Mouse (Mus musculus): Measurements from ENCODE around the gene Acadm. TPM values are rescaled to one million over a fixed set of nuclear protein-coding genes. Genes with fewer than 3 reads are reported as not detected.
A peak's percentile ranks its signal among the peaks of the same experiment; 100 is the strongest.

Gene Acadm
- polyA plus RNA-seq, 1 experiment from 2014 or later, result 280 TPM

- Histone ChIP-seq H3K4me3 (replicated peaks; ENCODE audit: low read depth, low read length) (no peak overlapping the region), H3K4me2 (ENCODE audit: low read length) (no peak overlapping the region), H3K9me3 (replicated peaks; ENCODE audit: low read length) (no peaks in the 10 kb centered on the region), H3K4me1 (replicated peaks; ENCODE audit: insufficient read depth, low read length) (no peaks in the 10 kb centered on the region), H3K27me3 (ENCODE audit: insufficient read depth, low read length) (no peaks in the 10 kb centered on the region), H3K36me3 (ENCODE audit: insufficient read depth, low read length) (peaks cover 43% of the 10 kb centered on the region), H3K27ac (peak overlapping the region; percentile 54; the same call in 1 of the 2 replicates), H3K9ac (ENCODE audit: low read depth, low read length) (no peak overlapping the region)
- ATAC-seq (replicated peaks; ENCODE audit: low FRiP score, low read depth), result peak; percentile 61
- no peak for TF ChIP-seq CTCF (IDR thresholded peaks at IDR 0.05; ENCODE audit: low read depth)
- WGBS, result 82% methylated on average over 17 of the region's 17 CpGs
- DNase-seq (ENCODE audit: low spot score), result no peak
Measured at GRCm38 (mm10) chr3:153937116-153937810, 7.2 kb downstream of the Acadm start.

- no peak for DNase-seq (ENCODE audit: low spot score)
- H3K4me1 ChIP-seq (replicated peaks; ENCODE audit: insufficient read depth, low read length), result no peaks in the 10 kb centered on the region
- H3K36me3 ChIP-seq (ENCODE audit: insufficient read depth, low read length), result peaks cover 50% of the 10 kb centered on the region
- H3K27ac ChIP-seq, result peak overlapping the region; percentile 65; the same call in 1 of the 2 replicates
- H3K9ac ChIP-seq (ENCODE audit: low read depth, low read length), result no peak overlapping the region
- no peak overlapping the region for H3K4me3 ChIP-seq (replicated peaks; ENCODE audit: low read depth, low read length)
- peak; percentile 54 for ATAC-seq (replicated peaks; ENCODE audit: low FRiP score, low read depth)
- WGBS, result 66% methylated on average over 9 of the region's 9 CpGs
- H3K4me2 ChIP-seq (ENCODE audit: low read length), result no peak overlapping the region
- H3K9me3 ChIP-seq (replicated peaks; ENCODE audit: low read length), result no peaks in the 10 kb centered on the region
- no peak for TF ChIP-seq CTCF (IDR thresholded peaks at IDR 0.05; ENCODE audit: low read depth)
- H3K27me3 ChIP-seq (ENCODE audit: insufficient read depth, low read length), result no peaks in the 10 kb centered on the region
Measured at GRCm38 (mm10) chr3:153935878-153936277, 8.6 kb downstream of the Acadm start.

- H3K9ac ChIP-seq (ENCODE audit: low read depth, low read length), result no peak overlapping the region
- H3K36me3 ChIP-seq (ENCODE audit: insufficient read depth, low read length), result peaks cover 49% of the 10 kb centered on the region
- DNase-seq (ENCODE audit: low spot score), result no peak
- H3K4me3 ChIP-seq (replicated peaks; ENCODE audit: low read depth, low read length), result no peak overlapping the region
- no peak overlapping the region for H3K4me2 ChIP-seq (ENCODE audit: low read length)
- no peaks in the 10 kb centered on the region for H3K27me3 ChIP-seq (ENCODE audit: insufficient read depth, low read length)
- ATAC-seq (replicated peaks; ENCODE audit: low FRiP score, low read depth), result no peak
- no peaks in the 10 kb centered on the region for H3K9me3 ChIP-seq (replicated peaks; ENCODE audit: low read length)
- 97% methylated on average over 5 of the region's 5 CpGs for WGBS
- no peak overlapping the region for H3K27ac ChIP-seq
- no peaks in the 10 kb centered on the region for H3K4me1 ChIP-seq (replicated peaks; ENCODE audit: insufficient read depth, low read length)
- no peak for TF ChIP-seq CTCF (IDR thresholded peaks at IDR 0.05; ENCODE audit: low read depth)
Measured at GRCm38 (mm10) chr3:153932461-153932860, 12.0 kb downstream of the Acadm start.

GRCm38 (mm10) chr3:153929526-153929925 lies 14.9 kb downstream of the Acadm start:
- DNase-seq (ENCODE audit: low spot score) (no peak), ATAC-seq (replicated peaks; ENCODE audit: low FRiP score, low read depth) (no peak)
- TF ChIP-seq CTCF (IDR thresholded peaks at IDR 0.05; ENCODE audit: low read depth), result no peak
- H3K4me2 ChIP-seq (ENCODE audit: low read length), result no peak overlapping the region
- 90% methylated on average over 11 of the region's 11 CpGs for WGBS
- H3K36me3 ChIP-seq (ENCODE audit: insufficient read depth, low read length), result peaks cover 41% of the 10 kb centered on the region
- H3K27me3 ChIP-seq (ENCODE audit: insufficient read depth, low read length), result no peaks in the 10 kb centered on the region
- H3K27ac ChIP-seq, result no peak overlapping the region
- H3K9ac ChIP-seq (ENCODE audit: low read depth, low read length), result no peak overlapping the region
- H3K4me3 ChIP-seq (replicated peaks; ENCODE audit: low read depth, low read length), result no peak overlapping the region
- H3K9me3 ChIP-seq (replicated peaks; ENCODE audit: low read length), result no peaks in the 10 kb centered on the region
- H3K4me1 ChIP-seq (replicated peaks; ENCODE audit: insufficient read depth, low read length), result no peaks in the 10 kb centered on the region

GRCm38 (mm10) chr3:153926333-153926732 lies 18.1 kb downstream of the Acadm start:
- H3K36me3 ChIP-seq (ENCODE audit: insufficient read depth, low read length), result peaks cover 27% of the 10 kb centered on the region
- ATAC-seq (replicated peaks; ENCODE audit: low FRiP score, low read depth) (no peak), DNase-seq (ENCODE audit: low spot score) (no peak)
- WGBS, result 94% methylated on average over 7 of the region's 7 CpGs
- H3K9ac ChIP-seq (ENCODE audit: low read depth, low read length), result no peak overlapping the region
- no peak overlapping the region for H3K4me3 ChIP-seq (replicated peaks; ENCODE audit: low read depth, low read length)
- no peaks in the 10 kb centered on the region for H3K27me3 ChIP-seq (ENCODE audit: insufficient read depth, low read length)
- H3K4me1 ChIP-seq (replicated peaks; ENCODE audit: insufficient read depth, low read length), result no peaks in the 10 kb centered on the region
- no peaks in the 10 kb centered on the region for H3K9me3 ChIP-seq (replicated peaks; ENCODE audit: low read length)
- no peak overlapping the region for H3K27ac ChIP-seq
- TF ChIP-seq CTCF (IDR thresholded peaks at IDR 0.05; ENCODE audit: low read depth), result no peak
- no peak overlapping the region for H3K4me2 ChIP-seq (ENCODE audit: low read length)

- H3K9me3 ChIP-seq (replicated peaks; ENCODE audit: low read length), result no peaks in the 10 kb centered on the region
- WGBS, result 91% methylated on average over 10 of the region's 10 CpGs
- H3K36me3 ChIP-seq (ENCODE audit: insufficient read depth, low read length), result peaks cover 17% of the 10 kb centered on the region; the same call in 1 of the 2 replicates
- DNase-seq (ENCODE audit: low spot score), result no peak
- no peak overlapping the region for H3K9ac ChIP-seq (ENCODE audit: low read depth, low read length)
- peaks cover 6% of the 10 kb centered on the region; the same call in 1 of the 2 replicates for H3K4me1 ChIP-seq (replicated peaks; ENCODE audit: insufficient read depth, low read length)
- no peak for ATAC-seq (replicated peaks; ENCODE audit: low FRiP score, low read depth)
- no peak overlapping the region for H3K27ac ChIP-seq
- H3K4me3 ChIP-seq (replicated peaks; ENCODE audit: low read depth, low read length), result no peak overlapping the region
- H3K27me3 ChIP-seq (ENCODE audit: insufficient read depth, low read length), result no peaks in the 10 kb centered on the region
- no peak for TF ChIP-seq CTCF (IDR thresholded peaks at IDR 0.05; ENCODE audit: low read depth)
- H3K4me2 ChIP-seq (ENCODE audit: low read length), result no peak overlapping the region
Measured at GRCm38 (mm10) chr3:153921147-153921910, 23.1 kb downstream of the Acadm start.
